ENCODE assay signal across 9 mouse cellular contexts in genomic region chr5:124528791-124529190, GRCm38 (mm10). TPM values are rescaled to one million over a fixed set of nuclear protein-coding genes. Genes with fewer than 3 reads are reported as not detected.
DNase-seq lines count a peak whose midpoint lies in the region; ATAC-seq and TF ChIP-seq lines count a peak whose summit lies in the region.
"Had no signal": no experiment of that assay in that cellular context is flagged by ENCODE, and none has a peak within 500 bp of the region (broad histone marks: within the 10 kb centered on the region; RNA-seq: fewer than 3 reads in every experiment).

No protein-coding gene starts in this region.

- peak overlapping the region; percentile 43; the same call in 1 of the 2 replicates for H3K9ac ChIP-seq in heart, embryonic 15.5 days
- H3K9ac ChIP-seq in limb, embryonic 14.5 days (ENCODE audit: low read depth, low read length, severe bottlenecking) = peak overlapping the region; percentile 47

- no peaks in the 10 kb centered on the region for H3K27me3 ChIP-seq in heart, embryonic 15.5 days
- no peaks in the 10 kb centered on the region for H3K27me3 ChIP-seq in limb, embryonic 14.5 days (ENCODE audit: control insufficient read depth, insufficient read depth, low read length)

- TF ChIP-seq POLR2A in limb, embryonic 14.5 days (IDR thresholded peaks at IDR 0.05; ENCODE audit: borderline replicate concordance, extremely low read depth, insufficient read depth, insufficient read length) = no peak

- no peak for DNase-seq in layer of hippocampus, adult 2 months (ENCODE audit: low spot score in 2 of 2)
- DNase-seq in layer of hippocampus, postnatal 25 days (ENCODE audit: extremely low spot score in 1 of 2, low spot score in 1 of 2) = no peak
- DNase-seq in limb, embryonic 14.5 days (ENCODE audit: low spot score) = no peak
- DNase-seq in skeletal muscle tissue, adult 2 months (ENCODE audit: low read depth, low spot score) = peak; percentile 88
- no peak for DNase-seq in frontal cortex, postnatal 10 days (ENCODE audit: low spot score in 2 of 2)
- DNase-seq in cerebellum, postnatal 14 days = no peak
- DNase-seq in adrenal gland, postnatal 10 days = no peak

- no peak for ATAC-seq in heart, embryonic 15.5 days (replicated peaks; ENCODE audit: insufficient number of reproducible peaks, insufficient read depth, low FRiP score, low read depth)
- no peak for ATAC-seq in limb, embryonic 14.5 days (ENCODE audit: low FRiP score, low read depth)

- H3K4me3 ChIP-seq in layer of hippocampus, adult 2 months = peak overlapping the region; percentile 69
- peak overlapping the region; percentile 89 for H3K4me3 ChIP-seq in heart, embryonic 15.5 days
- peak overlapping the region; percentile 59 for H3K4me3 ChIP-seq in limb, embryonic 14.5 days (replicated peaks; ENCODE audit: low read length)
- H3K4me3 ChIP-seq: erythroblast, embryonic 14.5 days had no signal

- peaks cover 42% of the 10 kb centered on the region for H3K4me1 ChIP-seq in heart, embryonic 15.5 days (replicated peaks)
- peaks cover 30% of the 10 kb centered on the region for H3K4me1 ChIP-seq in limb, embryonic 14.5 days (ENCODE audit: control insufficient read depth, insufficient read depth, low read length)

- WGBS in heart, embryonic 15.5 days = 19% methylated on average over 9 of the region's 9 CpGs
- WGBS in limb, embryonic 14.5 days = 29% methylated on average over 9 of the region's 9 CpGs

- H3K36me3 ChIP-seq in heart, embryonic 15.5 days = no peaks in the 10 kb centered on the region
- peaks cover 11% of the 10 kb centered on the region for H3K36me3 ChIP-seq in limb, embryonic 14.5 days (ENCODE audit: control insufficient read depth, insufficient read depth, low read length)

- TF ChIP-seq CTCF in layer of hippocampus, adult 2 months (conservative IDR thresholded peaks at IDR 0.05) = no peak

- no peaks in the 10 kb centered on the region for H3K9me3 ChIP-seq in heart, embryonic 15.5 days (replicated peaks)
- H3K9me3 ChIP-seq in limb, embryonic 14.5 days (ENCODE audit: control insufficient read depth, low read length) = no peaks in the 10 kb centered on the region

- peak overlapping the region; percentile 96 for H3K27ac ChIP-seq in layer of hippocampus, adult 2 months
- H3K27ac ChIP-seq in heart, embryonic 15.5 days = peak overlapping the region; percentile 92
- peak overlapping the region; percentile 26; the same call in 1 of the 2 replicates for H3K27ac ChIP-seq in limb, embryonic 14.5 days (replicated peaks; ENCODE audit: low read depth, low read length)

- H3K4me2 ChIP-seq in heart, embryonic 15.5 days = peak overlapping the region; percentile 89
- peak overlapping the region; percentile 69 for H3K4me2 ChIP-seq in limb, embryonic 14.5 days (replicated peaks; ENCODE audit: low read depth, low read length, severe bottlenecking)

RNA-seq across cellular contexts. Expression of gene Rilpl1, which starts 2.4 kb away (rescaled TPM):
- total RNA-seq in layer of hippocampus, adult 2 months (2021) = 10 to 100 TPM; 69.1 to 78.2 TPM
- 10 to 100 TPM; 57.4 to 62.4 TPM for total RNA-seq in layer of hippocampus, postnatal 25 days (2021)
- polyA plus RNA-seq in heart, embryonic 15.5 days (2015; fragmentation: Nextera tagmentation; extraction: Ambion mirVana) = 26.5 and 27.8 TPM in 2 replicates
- 17.8 and 22.4 TPM in 2 replicates for polyA plus RNA-seq in limb, embryonic 14.5 days (2012; rRNA removed)
- polyA plus RNA-seq in limb, embryonic 14.5 days (2014; fragmentation: Nextera tagmentation; extraction: Ambion mirVana) = 23.2 and 28.0 TPM in 2 replicates
- 10 to 100 TPM; 18.2 to 23.4 TPM for total RNA-seq in adrenal gland, postnatal 10 days (2021)

RNA-seq across cellular contexts. Expression of gene Tmed2, which starts 11.7 kb away (rescaled TPM):
- 10 to 100 TPM; 97.4 to 99.3 TPM for total RNA-seq in layer of hippocampus, adult 2 months (2021)
- 100 to 1,000 TPM in 1 of 2 experiments, 10 to 100 TPM in 1; 90.0 to 104 TPM for total RNA-seq in layer of hippocampus, postnatal 25 days (2021)
- 409 and 423 TPM in 2 replicates for polyA plus RNA-seq in heart, embryonic 15.5 days (2015; fragmentation: Nextera tagmentation; extraction: Ambion mirVana)
- polyA plus RNA-seq in limb, embryonic 14.5 days (2012; rRNA removed) = 260 and 264 TPM in 2 replicates
- polyA plus RNA-seq in limb, embryonic 14.5 days (2014; fragmentation: Nextera tagmentation; extraction: Ambion mirVana) = 594 and 615 TPM in 2 replicates
- total RNA-seq in adrenal gland, postnatal 10 days (2021) = 100 to 1,000 TPM; 212 to 221 TPM

RNA-seq across cellular contexts. Expression of gene Ddx55, which starts 23.9 kb away (rescaled TPM):
- total RNA-seq in layer of hippocampus, adult 2 months (2021) = 10 to 100 TPM; 27.4 to 32.6 TPM
- 10 to 100 TPM; 23.7 to 31.3 TPM for total RNA-seq in layer of hippocampus, postnatal 25 days (2021)
- 6.7 and 8.7 TPM in 2 replicates for polyA plus RNA-seq in heart, embryonic 15.5 days (2015; fragmentation: Nextera tagmentation; extraction: Ambion mirVana)
- polyA plus RNA-seq in limb, embryonic 14.5 days (2012; rRNA removed) = 20.8 and 22.0 TPM in 2 replicates
- 11.9 and 12.5 TPM in 2 replicates for polyA plus RNA-seq in limb, embryonic 14.5 days (2014; fragmentation: Nextera tagmentation; extraction: Ambion mirVana)
- total RNA-seq in adrenal gland, postnatal 10 days (2021) = 10 to 100 TPM; 10.7 to 14.2 TPM

RNA-seq across cellular contexts. Expression of gene Snrnp35, which starts 45.9 kb away (rescaled TPM):
- total RNA-seq in layer of hippocampus, adult 2 months (2021) = 10 to 100 TPM; 25.7 to 25.9 TPM
- 10 to 100 TPM; 20.6 to 25.9 TPM for total RNA-seq in layer of hippocampus, postnatal 25 days (2021)
- polyA plus RNA-seq in heart, embryonic 15.5 days (2015; fragmentation: Nextera tagmentation; extraction: Ambion mirVana) = 19.2 and 20.7 TPM in 2 replicates
- 8.1 and 17.1 TPM in 2 replicates for polyA plus RNA-seq in limb, embryonic 14.5 days (2012; rRNA removed)
- 10.7 and 12.2 TPM in 2 replicates for polyA plus RNA-seq in limb, embryonic 14.5 days (2014; fragmentation: Nextera tagmentation; extraction: Ambion mirVana)
- total RNA-seq in adrenal gland, postnatal 10 days (2021) = 10 to 100 TPM; 16.1 to 18.7 TPM

RNA-seq across cellular contexts. Expression of gene Eif2b1, which starts 50.1 kb away (rescaled TPM):
- 10 to 100 TPM; 36.7 to 36.8 TPM for total RNA-seq in layer of hippocampus, adult 2 months (2021)
- 10 to 100 TPM; 32.6 to 49.0 TPM for total RNA-seq in layer of hippocampus, postnatal 25 days (2021)
- 51.2 and 53.6 TPM in 2 replicates for polyA plus RNA-seq in heart, embryonic 15.5 days (2015; fragmentation: Nextera tagmentation; extraction: Ambion mirVana)
- polyA plus RNA-seq in limb, embryonic 14.5 days (2012; rRNA removed) = 37.4 and 42.5 TPM in 2 replicates
- 71.3 and 73.5 TPM in 2 replicates for polyA plus RNA-seq in limb, embryonic 14.5 days (2014; fragmentation: Nextera tagmentation; extraction: Ambion mirVana)
- total RNA-seq in adrenal gland, postnatal 10 days (2021) = 10 to 100 TPM; 42.0 to 49.9 TPM

Comparison
In these comparisons a context has a peak if more than half of its experiments do, and no peak if none do; other contexts are left out.
1. H3K27ac ChIP-seq: peak in every context shown above with its lines; median percentile 96 in layer of hippocampus, adult 2 months; 92 in heart, embryonic 15.5 days; 26 in limb, embryonic 14.5 days.